Mouse (Mus musculus) limb, embryonic 10.5 days (tissue): ENCODE measurements around the gene Olfr616. TPM values are rescaled to one million over a fixed set of nuclear protein-coding genes. Genes with fewer than 3 reads are reported as not detected.
"Not testable (repeated sequence)": the region's sequence is repeated elsewhere in the genome, so short reads cannot be mapped to it uniquely, and the experiment has no call there.

Experiments
- DNase-seq: peaks from one replicate; pipeline ENCODE4 v3.0.0-alpha.2; 2017; ENCODE audit warnings: low spot score
- H3K27ac ChIP-seq: fragments of 300-500 bp; sonication (generic); 2 replicates; pipeline ENCODE4 v1.5.1; 2016; ENCODE audit warnings: mild to moderate bottlenecking
- H3K27me3 ChIP-seq: fragments of 300-500 bp; sonication (generic); 2 replicates; pipeline ENCODE4 v1.6.1; 2016; ENCODE audit warnings: low read depth, mild to moderate bottlenecking; ENCODE audit not compliant: poor library complexity, severe bottlenecking
- H3K36me3 ChIP-seq: fragments of 300-500 bp; sonication (generic); 2 replicates; pipeline ENCODE4 v1.6.1; 2016; ENCODE audit warnings: mild to moderate bottlenecking, moderate library complexity
- H3K4me1 ChIP-seq: fragments of 300-500 bp; sonication (generic); 2 replicates; pipeline ENCODE4 v1.6.1; 2016
- H3K4me3 ChIP-seq: fragments of 300-500 bp; sonication (generic); 2 replicates; pipeline ENCODE4 v1.5.1; 2016; ENCODE audit warnings: mild to moderate bottlenecking, moderate library complexity
- H3K9me3 ChIP-seq: fragments of 300-500 bp; sonication (generic); replicated peaks from 2 replicates; pipeline ENCODE4 v1.6.1; 2016; ENCODE audit warnings: mild to moderate bottlenecking
- WGBS: fragments of 180-500 bp; shearing (Covaris S2); methylation state at CpG from one replicate; pipeline ENCODE4 v1.1.7; 2016; 5-methylcytosine and 5-hydroxymethylcytosine counted together
- microRNA-seq: library from miRNA; unstranded; fragments of <30 nt; microRNA quantifications from one replicate; pipeline ENCODE4, GENCODE M21; 2017
- polyA plus RNA-seq: library from polyadenylated mRNA; unstranded; fragments of >200 nt; fragmentation: Nextera tagmentation; extraction: Ambion mirVana; gene quantifications from 2 replicates; pipeline ENCODE4 v1.2.1, GENCODE M21; 2016

Gene Olfr616
- not detected in 2 replicates for polyA plus RNA-seq

DNA sequence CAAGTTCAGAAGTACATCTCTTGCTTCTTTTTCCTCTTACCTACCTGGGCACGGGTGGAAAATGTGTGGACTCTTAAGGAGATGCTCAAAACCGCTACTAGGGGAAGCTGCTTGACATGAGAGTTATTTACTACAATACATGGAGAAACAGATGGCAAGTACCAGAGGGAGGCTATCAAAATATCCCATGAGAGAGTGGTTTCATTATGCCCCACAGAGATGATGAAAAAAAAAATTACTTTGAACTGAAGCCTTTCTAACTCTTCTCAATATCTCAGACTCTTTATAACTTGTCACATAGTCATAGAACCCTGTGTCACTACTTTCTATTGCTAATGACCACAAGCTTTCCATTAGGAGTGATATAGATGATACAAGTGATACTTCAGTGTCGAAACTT lies at the start of gene Olfr616:
Gene Olfr616, minus strand, starts transcription at position 101 of the 400 bp plus-strand sequence.
- no peak within 1 kb of the TSS for H3K27ac ChIP-seq
- H3K27me3 ChIP-seq = no peaks in the 10 kb centered on the region
- DNase-seq = no peak
- H3K9me3 ChIP-seq = no peaks in the 10 kb centered on the region
- 95% methylated on average over 3 of the region's 3 CpGs for WGBS
- no peak within 1 kb of the TSS for H3K4me3 ChIP-seq
- H3K4me1 ChIP-seq = no peaks in the 10 kb centered on the region
- no peaks in the 10 kb centered on the region for H3K36me3 ChIP-seq

DNA sequence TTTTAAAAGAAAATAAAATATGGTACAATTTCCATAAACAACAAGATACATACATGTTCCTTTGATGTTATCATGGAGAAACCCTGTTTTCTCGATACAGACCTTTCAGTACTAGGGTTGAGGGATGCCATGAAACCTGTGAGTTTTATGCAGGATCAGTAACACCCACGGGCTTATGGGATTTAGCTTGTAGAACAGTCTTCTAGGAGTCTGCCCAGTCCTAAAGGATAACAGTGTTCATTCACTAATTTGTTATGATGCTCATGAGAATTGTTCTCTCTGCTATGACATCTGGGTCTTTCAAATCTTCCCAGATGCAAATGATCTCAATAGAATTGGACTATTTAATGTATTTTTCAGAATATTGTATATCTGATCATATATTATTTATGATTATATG lies 43.5 kb upstream of the Olfr616 start, which contains the start of gene Olfr620:
Gene Olfr620, minus strand, starts transcription at position 101 of the 400 bp plus-strand sequence.
- Histone ChIP-seq H3K4me1 (no peaks in the 10 kb centered on the region), H3K4me3 (no peak within 1 kb of the TSS), H3K9me3 (no peaks in the 10 kb centered on the region), H3K27me3 (no peaks in the 10 kb centered on the region), H3K27ac (no peak within 1 kb of the TSS), H3K36me3 (no peaks in the 10 kb centered on the region)
- WGBS = 88% methylated on average over 2 of the region's 2 CpGs
- no peak for DNase-seq

DNA sequence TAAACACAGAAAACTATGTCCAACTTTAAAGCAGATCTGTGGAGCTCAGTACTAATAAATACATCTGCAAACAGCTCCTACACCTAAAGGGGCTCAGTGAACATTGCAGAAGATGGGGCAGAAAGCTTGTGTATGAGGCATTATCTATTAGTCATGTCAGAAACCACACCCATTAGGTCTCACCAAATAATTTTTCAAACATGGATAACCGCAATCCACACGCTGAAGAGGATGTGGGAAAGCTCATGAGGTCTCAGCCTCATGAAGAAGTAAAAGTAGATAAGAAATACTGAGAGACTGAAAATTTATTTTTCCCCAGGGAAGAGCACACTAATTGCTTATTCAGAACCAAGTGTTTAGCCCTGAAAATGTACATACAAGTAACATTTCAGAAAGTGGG lies 38.5 kb upstream of the Olfr616 start:
- no peak overlapping the region for H3K27ac ChIP-seq
- no peaks in the 10 kb centered on the region for H3K36me3 ChIP-seq
- 92% methylated on average over 2 of the region's 2 CpGs for WGBS
- H3K4me3 ChIP-seq = no peak overlapping the region
- H3K4me1 ChIP-seq = no peaks in the 10 kb centered on the region
- H3K9me3 ChIP-seq = no peaks in the 10 kb centered on the region
- H3K27me3 ChIP-seq = no peaks in the 10 kb centered on the region
- DNase-seq = no peak

DNA sequence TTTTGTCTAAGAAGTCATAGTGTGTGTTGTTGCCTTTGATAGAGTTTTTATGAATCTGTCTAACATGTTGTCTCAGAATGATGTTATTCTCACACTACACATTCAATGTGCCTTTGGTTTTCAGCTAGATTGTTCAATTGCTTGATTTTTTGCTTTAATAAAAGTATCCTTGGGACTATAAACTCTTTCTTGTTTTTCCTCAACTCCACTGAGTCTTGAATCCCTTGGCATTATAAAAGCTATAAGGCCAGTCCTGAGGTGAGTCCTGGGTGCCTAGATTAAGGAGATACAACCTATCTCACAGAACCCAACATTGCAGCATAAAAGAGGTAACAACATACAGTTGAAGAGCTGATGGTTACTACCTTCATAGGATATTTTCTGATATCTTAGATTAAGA lies 31.3 kb upstream of the Olfr616 start, which contains the start of gene Olfr619:
Gene Olfr619, plus strand, starts transcription at position 301 of the 400 bp plus-strand sequence.
- no peaks in the 10 kb centered on the region for H3K27me3 ChIP-seq
- no peak within 1 kb of the TSS for H3K4me3 ChIP-seq
- no peak within 1 kb of the TSS for H3K27ac ChIP-seq
- H3K9me3 ChIP-seq = no peaks in the 10 kb centered on the region
- H3K36me3 ChIP-seq = no peaks in the 10 kb centered on the region
- DNase-seq = no peak
- H3K4me1 ChIP-seq = no peaks in the 10 kb centered on the region

DNA sequence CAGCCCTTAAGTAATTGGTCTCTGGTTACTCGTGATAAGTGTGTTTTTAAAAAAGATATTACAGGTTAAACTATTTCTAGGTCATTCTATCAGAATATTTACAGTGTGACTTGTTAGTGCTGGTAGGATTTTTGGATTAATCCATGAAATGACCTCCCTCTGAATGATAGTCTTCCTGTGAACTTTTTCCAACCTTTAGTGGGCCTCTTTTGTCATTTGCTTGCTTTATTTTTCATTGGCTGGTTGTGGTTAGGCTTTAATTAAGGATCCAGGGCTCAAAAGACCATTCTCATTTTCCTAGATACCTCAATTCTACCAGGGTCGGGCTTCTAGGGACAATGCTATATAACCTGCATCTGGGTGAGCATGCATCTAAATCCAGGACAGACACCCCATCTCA lies 20.9 kb upstream of the Olfr616 start, which contains the start of gene Olfr618:
Gene Olfr618, plus strand, starts transcription at position 301 of the 400 bp plus-strand sequence.
- H3K4me1 ChIP-seq = no peaks in the 10 kb centered on the region

DNA sequence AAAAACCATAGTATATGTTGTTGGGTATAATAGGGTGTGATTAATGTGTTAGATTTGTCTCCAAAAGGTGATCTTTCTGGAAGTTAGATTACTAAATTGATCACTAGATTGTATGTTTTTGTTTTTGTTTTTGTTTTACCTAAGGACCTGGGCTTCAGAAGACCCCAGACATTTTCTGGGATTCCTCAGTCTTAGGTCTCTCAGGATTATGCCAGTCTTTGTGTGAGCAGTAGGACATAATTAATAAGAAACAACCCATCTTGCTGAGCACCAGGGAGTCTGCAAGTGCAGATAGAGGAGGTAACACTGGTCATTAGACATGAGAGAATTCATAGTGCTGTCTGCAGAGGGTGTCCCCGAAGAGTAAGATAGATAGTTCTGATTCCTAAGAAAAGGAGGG lies 3.8 kb upstream of the Olfr616 start, which contains the start of gene Olfr617:
Gene Olfr617, plus strand, starts transcription at position 301 of the 400 bp plus-strand sequence.
- DNase-seq = no peak
- Histone ChIP-seq H3K9me3 (no peaks in the 10 kb centered on the region), H3K4me3 (no peak within 1 kb of the TSS), H3K36me3 (no peaks in the 10 kb centered on the region), H3K4me1 (no peaks in the 10 kb centered on the region), H3K27me3 (no peaks in the 10 kb centered on the region), H3K27ac (no peak within 1 kb of the TSS)
- WGBS = 83% methylated on average over 1 of the region's 1 CpGs

More for the DNA sequence above, 20.9 kb upstream of the Olfr616 start, which contains the start of gene Olfr618:
- no peak for DNase-seq
- 66% methylated on average over 2 of the region's 2 CpGs for WGBS
- Histone ChIP-seq H3K36me3 (no peaks in the 10 kb centered on the region), H3K27me3 (no peaks in the 10 kb centered on the region), H3K9me3 (no peaks in the 10 kb centered on the region), H3K4me3 (no peak within 1 kb of the TSS), H3K27ac (no peak within 1 kb of the TSS)

DNA sequence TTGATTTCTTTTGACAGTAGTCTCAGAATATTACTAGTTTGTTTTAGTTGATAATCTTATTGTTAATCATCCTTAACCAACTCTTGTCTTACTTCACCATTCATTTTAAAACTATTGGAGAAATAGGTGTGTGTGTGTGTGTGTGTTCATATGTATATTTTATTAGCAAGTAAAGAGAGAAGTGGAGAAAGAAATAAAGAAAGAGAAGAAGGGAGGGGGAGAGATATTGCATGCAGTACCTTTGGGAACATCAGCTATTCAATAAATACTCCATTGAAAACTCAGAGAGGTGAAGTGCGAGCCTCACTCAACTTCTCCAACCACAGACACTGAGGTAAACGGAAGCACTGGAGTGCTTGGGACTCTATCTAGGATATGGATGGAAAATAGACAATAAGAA lies 13.2 kb downstream of the Olfr616 start, which contains the start of gene Olfr615:
Gene Olfr615, plus strand, starts transcription at position 301 of the 400 bp plus-strand sequence.
- H3K9me3 ChIP-seq = no peaks in the 10 kb centered on the region
- H3K27me3 ChIP-seq = no peaks in the 10 kb centered on the region
- H3K4me1 ChIP-seq = no peaks in the 10 kb centered on the region
- no peak within 1 kb of the TSS for H3K27ac ChIP-seq
- 91% methylated on average over 2 of the region's 2 CpGs for WGBS
- H3K4me3 ChIP-seq = no peak within 1 kb of the TSS
- no peaks in the 10 kb centered on the region for H3K36me3 ChIP-seq
- DNase-seq = no peak

DNA sequence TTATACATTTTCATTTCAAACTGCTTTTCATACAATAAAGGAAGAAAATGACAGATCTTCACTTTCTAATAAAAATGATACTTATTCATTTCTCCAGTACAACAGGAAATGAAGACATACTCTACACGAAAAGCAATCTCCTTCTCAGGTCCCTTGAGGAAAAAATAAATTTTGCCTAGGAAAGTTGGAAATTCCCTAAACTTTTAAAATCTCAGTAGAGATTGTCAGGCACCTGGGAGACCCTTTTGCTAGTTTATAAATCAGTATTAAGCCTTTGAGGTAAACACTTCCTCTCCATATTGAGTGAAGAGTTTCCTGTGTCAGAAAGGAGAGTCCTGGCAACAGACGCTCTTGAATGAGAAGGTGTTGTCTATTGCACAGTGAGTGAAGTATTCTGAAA lies 21.2 kb downstream of the Olfr616 start, which contains the start of gene Olfr613:
Gene Olfr613, plus strand, starts transcription at position 301 of the 400 bp plus-strand sequence.
- WGBS = 83% methylated on average over 2 of the region's 2 CpGs
- Histone ChIP-seq H3K36me3 (no peaks in the 10 kb centered on the region), H3K4me3 (no peak within 1 kb of the TSS), H3K27ac (no peak within 1 kb of the TSS), H3K27me3 (no peaks in the 10 kb centered on the region), H3K9me3 (no peaks in the 10 kb centered on the region), H3K4me1 (no peaks in the 10 kb centered on the region)
- DNase-seq = no peak

DNA sequence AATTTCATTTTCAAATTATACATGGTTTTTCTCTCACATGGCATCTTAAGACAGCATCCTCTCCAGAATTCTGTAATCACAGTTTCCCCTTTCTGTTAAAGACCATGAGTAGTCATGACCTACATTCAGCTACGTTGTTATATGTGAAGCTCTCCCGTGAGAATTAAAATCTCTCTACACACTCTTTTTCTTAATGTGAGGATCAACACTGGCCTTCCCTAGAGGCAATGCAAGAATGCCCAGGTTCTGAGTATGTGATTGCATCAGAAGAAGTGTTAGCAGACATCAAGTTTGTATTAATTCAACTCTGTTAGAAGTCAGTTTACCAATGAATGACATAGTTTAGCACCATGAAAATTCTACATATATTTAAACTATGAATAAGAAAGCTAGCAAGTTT lies 26.3 kb downstream of the Olfr616 start, which contains the start of gene Olfr612:
Gene Olfr612, minus strand, starts transcription at position 101 of the 400 bp plus-strand sequence.
- 93% methylated on average over 2 of the region's 2 CpGs for WGBS

DNA sequence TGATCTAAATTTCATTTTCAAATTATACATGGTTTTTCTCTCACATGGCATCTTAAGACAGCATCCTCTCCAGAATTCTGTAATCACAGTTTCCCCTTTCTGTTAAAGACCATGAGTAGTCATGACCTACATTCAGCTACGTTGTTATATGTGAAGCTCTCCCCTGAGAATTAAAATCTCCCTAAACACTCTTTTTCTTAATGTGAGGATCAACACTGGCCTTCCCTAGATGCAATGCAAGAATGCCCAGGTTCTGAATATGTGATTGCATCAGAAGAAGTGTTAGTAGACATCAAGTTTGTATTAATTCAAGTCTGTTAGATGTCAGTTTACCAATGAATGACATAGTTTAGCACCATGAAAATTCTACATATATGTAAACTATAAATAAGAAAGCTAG lies 48.2 kb downstream of the Olfr616 start, which contains the start of gene Olfr611:
Gene Olfr611, minus strand, starts transcription at position 101 of the 400 bp plus-strand sequence.
- H3K4me1 ChIP-seq, H3K27me3 ChIP-seq, H3K4me3 ChIP-seq, H3K9me3 ChIP-seq, H3K27ac ChIP-seq, DNase-seq, H3K36me3 ChIP-seq: not testable (repeated sequence)
- 81% methylated on average over 1 of the region's 1 CpGs for WGBS

More for the DNA sequence above, 26.3 kb downstream of the Olfr616 start, which contains the start of gene Olfr612:
- H3K27ac ChIP-seq, H3K36me3 ChIP-seq, H3K9me3 ChIP-seq, DNase-seq, H3K4me1 ChIP-seq, H3K4me3 ChIP-seq, H3K27me3 ChIP-seq: not testable (repeated sequence)

Small RNA genes lying within 50 kb of the gene (microRNA-seq; reads per million reads assigned to microRNA genes)
- gene Gm26506 = not detected

Other genes with a start within 250 kb of the Olfr616 start
- gene Olfr598, start 245.6 kb downstream of the Olfr616 start, polyA plus RNA-seq = not detected in 2 replicates
- gene Olfr599, start 233.2 kb downstream of the Olfr616 start, polyA plus RNA-seq = not detected in 2 replicates
- not detected in 2 replicates for gene Olfr600, start 219.5 kb downstream of the Olfr616 start, polyA plus RNA-seq
- gene Olfr601, start 206.5 kb downstream of the Olfr616 start, polyA plus RNA-seq = not detected in 2 replicates
- not detected in 2 replicates for gene Olfr603, start 183.0 kb downstream of the Olfr616 start, polyA plus RNA-seq
- 0.08 TPM in 1 of 2 replicates, not detected in the other for gene Usp17lc, start 154.1 kb downstream of the Olfr616 start, polyA plus RNA-seq
- not detected in 2 replicates for gene Olfr605, start 123.7 kb downstream of the Olfr616 start, polyA plus RNA-seq
- not detected in 2 replicates for gene Olfr606, start 120.1 kb downstream of the Olfr616 start, polyA plus RNA-seq
- not detected in 2 replicates for gene Olfr607, start 105.0 kb downstream of the Olfr616 start, polyA plus RNA-seq
- not detected in 2 replicates for gene Olfr608, start 99.3 kb downstream of the Olfr616 start, polyA plus RNA-seq
- not detected in 2 replicates for gene Olfr609, start 71.1 kb downstream of the Olfr616 start, polyA plus RNA-seq
- gene Olfr610, start 57.0 kb downstream of the Olfr616 start, polyA plus RNA-seq = not detected in 2 replicates
- gene Olfr611, start 48.3 kb downstream of the Olfr616 start, polyA plus RNA-seq = not detected in 2 replicates
- not detected in 2 replicates for gene Olfr612, start 26.4 kb downstream of the Olfr616 start, polyA plus RNA-seq
- gene Olfr613, start 21.1 kb downstream of the Olfr616 start, polyA plus RNA-seq = not detected in 2 replicates
- gene Olfr615, start 13.1 kb downstream of the Olfr616 start, polyA plus RNA-seq = not detected in 2 replicates
- gene Olfr617, start 3.9 kb upstream of the Olfr616 start, polyA plus RNA-seq = not detected in 2 replicates
- gene Olfr618, start 21.0 kb upstream of the Olfr616 start, polyA plus RNA-seq = not detected in 2 replicates
- not detected in 2 replicates for gene Olfr619, start 31.4 kb upstream of the Olfr616 start, polyA plus RNA-seq
- gene Olfr620, start 43.4 kb upstream of the Olfr616 start, polyA plus RNA-seq = not detected in 2 replicates
- gene Olfr622, start 73.6 kb upstream of the Olfr616 start, polyA plus RNA-seq = not detected in 2 replicates
- not detected in 2 replicates for gene Olfr623, start 94.6 kb upstream of the Olfr616 start, polyA plus RNA-seq
- gene Olfr624, start 102.0 kb upstream of the Olfr616 start, polyA plus RNA-seq = 0.04 and 0.06 TPM in 2 replicates
- gene Olfr625-ps1, start 113.6 kb upstream of the Olfr616 start, polyA plus RNA-seq = not detected in 2 replicates
- gene Olfr243, start 145.5 kb upstream of the Olfr616 start, polyA plus RNA-seq = not detected in 2 replicates
- gene Olfr628, start 161.2 kb upstream of the Olfr616 start, polyA plus RNA-seq = not detected in 2 replicates
- gene Olfr629, start 175.8 kb upstream of the Olfr616 start, polyA plus RNA-seq = not detected in 2 replicates
- not detected in 2 replicates for gene Olfr630, start 188.2 kb upstream of the Olfr616 start, polyA plus RNA-seq
- not detected in 2 replicates for gene Olfr69, start 202.5 kb upstream of the Olfr616 start, polyA plus RNA-seq
- gene Olfr68, start 210.6 kb upstream of the Olfr616 start, polyA plus RNA-seq = not detected in 2 replicates
- gene Olfr67, start 222.7 kb upstream of the Olfr616 start, polyA plus RNA-seq = not detected in 2 replicates
- 172 and 327 TPM in 2 replicates for gene Hbb-bt, start 244.9 kb upstream of the Olfr616 start, polyA plus RNA-seq